Mouse (Mus musculus) layer of hippocampus, adult 2 months (tissue): Measurements from ENCODE around the gene Tbc1d12. TPM values are rescaled to one million over a fixed set of nuclear protein-coding genes. Genes with fewer than 3 reads are reported as not detected.
A peak's percentile ranks its signal among the peaks of the same experiment; 100 is the strongest.

ENCODE experiments used
- DNase-seq, 2 experiments: peaks; one replicate each; pipeline ENCODE4 v3.0.0; 2022; ENCODE audit warnings: low spot score in 2 of 2
- H3K27ac ChIP-seq: fragments of 200-600 bp; 2 replicates; pipeline ENCODE4 v1.8.1; 2022
- H3K4me3 ChIP-seq: fragments of 200-600 bp; 2 replicates; pipeline ENCODE4 v1.8.1; 2022; ENCODE audit warnings: mild to moderate bottlenecking
- CTCF ChIP-seq: fragments of 200-600 bp; conservative IDR thresholded peaks from 2 replicates; pipeline ENCODE4 v1.8.1; 2022; ENCODE audit warnings: antibody characterized with exemption, mild to moderate bottlenecking, moderate library complexity
- long read RNA-seq, 2 experiments: library from polyadenylated mRNA; stranded (forward); transcript quantifications; one replicate each; pipeline ENCODE4 v2.0.0; 2021; ENCODE audit warnings: borderline mapping rate in 2 of 2
- total RNA-seq, 2 experiments: library from RNA; stranded (reverse); gene quantifications; 2 replicates each; pipeline ENCODE4 v1.2.3; 2021

Gene Tbc1d12
- 10 to 100 TPM; 12.5 TPM for total RNA-seq
- long read RNA-seq, experiment 1, full-length matches to known transcripts = 8 of 10 reads
- long read RNA-seq, experiment 1, partial matches to known transcripts = 2 of 10 reads
- long read RNA-seq, experiment 1, other reads (novel, unspliced or antisense) = 0 of 10 reads
- long read RNA-seq, experiment 2, full-length matches to known transcripts = 5 of 8 reads
- long read RNA-seq, experiment 2, partial matches to known transcripts = 3 of 8 reads
- long read RNA-seq, experiment 2, other reads (novel, unspliced or antisense) = 0 of 8 reads

DNA sequence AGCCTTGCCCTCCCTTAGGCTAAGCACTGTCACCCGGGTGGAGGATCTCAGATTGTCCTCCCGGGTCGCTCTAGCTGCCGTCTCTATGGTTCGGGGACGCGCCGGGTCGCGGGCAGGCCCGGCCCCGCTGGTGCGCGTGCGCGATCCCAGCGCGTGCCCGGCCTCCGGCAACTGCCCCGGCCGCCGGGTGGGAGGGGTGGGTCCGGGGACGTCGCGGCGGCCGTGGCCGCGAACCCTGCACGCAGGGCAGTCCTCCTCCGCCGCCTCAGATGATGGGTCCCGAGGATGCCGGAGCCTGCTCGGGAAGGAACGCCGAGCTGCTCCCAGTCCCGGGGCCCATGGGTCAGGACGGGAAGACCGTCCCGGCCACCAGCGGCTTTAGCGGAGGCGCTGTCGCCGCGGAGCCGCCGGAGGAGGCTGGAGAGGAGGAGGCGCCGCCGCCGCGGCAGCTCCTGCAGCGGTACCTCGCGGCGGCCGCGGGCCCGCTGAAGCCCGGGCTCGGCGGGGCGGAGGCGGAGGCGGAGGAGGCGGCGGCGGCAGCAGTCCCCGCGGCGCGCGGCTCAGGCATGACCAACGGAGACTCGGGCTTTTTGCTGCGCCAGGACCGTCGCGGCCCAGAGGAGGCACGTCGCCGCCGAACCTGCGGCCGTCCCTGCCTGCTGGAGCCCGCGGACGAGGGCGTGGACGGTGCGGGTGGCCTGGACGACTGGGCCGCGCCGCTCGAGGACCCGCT, at the start of gene Tbc1d12:
Tbc1d12 (plus strand) TSS at position 142 of the 733 bp plus-strand sequence.
- peak; percentile 77 to 92 for DNase-seq
- Histone ChIP-seq H3K27ac (peak within 1 kb of the TSS; percentile 93), H3K4me3 (peak within 1 kb of the TSS; percentile 92)
- no peak; the same call in none of the 2 replicates for TF ChIP-seq CTCF

DNA sequence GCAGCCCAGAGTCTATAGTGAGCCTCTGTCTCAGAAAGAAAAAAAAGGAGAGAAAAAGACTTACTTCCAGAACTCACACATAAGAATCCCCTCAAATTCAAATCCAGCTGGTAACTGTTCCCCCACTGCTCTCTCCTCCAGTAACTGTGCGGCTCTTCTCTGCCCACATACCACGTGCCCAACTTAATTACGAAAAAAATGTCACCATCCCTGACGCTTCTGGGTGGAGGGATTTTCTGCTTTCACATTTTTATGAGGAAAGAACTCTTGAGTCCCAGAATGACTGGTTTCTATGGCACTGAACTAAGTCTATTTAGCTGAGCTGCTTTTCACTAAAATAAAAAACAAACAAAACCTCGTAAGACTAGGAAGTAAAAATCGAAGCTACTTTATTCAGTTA, 48.6 kb upstream of the Tbc1d12 start:
- Histone ChIP-seq H3K4me3 (no peak overlapping the region), H3K27ac (no peak overlapping the region)
- peak in 1 of 2 experiments; percentile 39 for DNase-seq
- TF ChIP-seq CTCF = no peak

DNA sequence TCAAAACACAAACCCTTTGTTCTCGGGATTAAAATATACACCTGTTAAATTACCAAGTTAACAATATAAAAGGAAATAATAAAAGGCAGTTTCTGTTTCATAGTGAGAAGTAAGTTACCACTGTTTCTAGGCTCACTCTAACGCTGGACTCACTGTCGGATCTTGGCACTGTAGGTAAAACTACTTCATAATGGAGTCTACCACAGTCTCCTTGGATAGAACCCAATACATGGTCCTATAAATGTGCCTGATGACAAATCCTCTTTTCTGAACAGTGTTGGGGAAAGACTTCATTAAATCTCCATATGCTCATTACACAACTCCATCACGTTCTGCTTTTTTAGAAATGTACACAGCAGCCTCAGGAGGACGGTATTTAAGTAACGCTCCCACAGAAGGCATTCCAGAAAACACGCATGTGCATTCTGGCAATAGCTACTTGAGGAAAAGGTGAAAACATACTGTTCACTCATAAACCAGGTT, 42.8 kb upstream of the Tbc1d12 start:
- no peak for DNase-seq
- H3K27ac ChIP-seq = no peak overlapping the region
- no peak overlapping the region for H3K4me3 ChIP-seq
- no peak for TF ChIP-seq CTCF

DNA sequence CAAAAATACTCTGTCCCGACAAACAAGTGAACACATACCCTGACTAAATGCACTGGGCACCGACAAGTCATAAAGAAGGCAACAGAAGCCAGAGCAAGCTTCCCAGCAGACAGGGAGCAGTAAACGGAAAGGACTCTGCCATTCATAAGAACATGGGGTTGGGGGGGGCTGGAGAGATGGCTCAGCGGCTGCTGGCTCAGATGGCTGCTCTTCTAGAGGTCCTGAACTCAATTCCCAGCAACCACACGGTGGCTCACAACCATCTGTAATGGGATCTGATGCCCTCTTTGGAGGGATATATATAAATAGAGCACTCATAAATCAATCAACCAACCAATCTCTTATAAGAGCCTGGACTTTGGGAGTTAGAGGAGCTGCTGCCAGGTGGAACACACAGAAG, 39.8 kb upstream of the Tbc1d12 start:
- DNase-seq = no peak
- no peak for TF ChIP-seq CTCF
- no peak overlapping the region for H3K27ac ChIP-seq
- no peak overlapping the region for H3K4me3 ChIP-seq

DNA sequence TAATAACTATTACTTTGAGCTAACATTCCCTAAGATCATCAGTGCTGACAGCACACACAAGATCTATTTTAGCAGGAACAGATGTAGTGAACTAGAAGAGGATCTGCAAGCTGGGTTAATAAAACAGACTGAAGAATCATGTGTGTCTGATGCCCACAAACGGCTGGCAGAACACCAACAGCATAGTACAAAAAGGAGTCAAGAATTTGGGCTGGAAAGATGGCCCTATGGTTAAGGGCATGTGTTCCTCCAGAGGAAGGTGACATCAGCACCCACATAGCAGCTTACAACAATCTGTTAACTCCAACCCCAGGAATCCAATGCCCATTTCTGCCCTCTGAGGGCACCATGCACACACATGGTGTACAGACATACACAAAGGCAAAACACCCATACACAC, 38.1 kb upstream of the Tbc1d12 start:
- peak; percentile 68 to 71 for DNase-seq
- TF ChIP-seq CTCF = no peak
- Histone ChIP-seq H3K4me3 (no peak overlapping the region), H3K27ac (peak overlapping the region; percentile 87)

DNA sequence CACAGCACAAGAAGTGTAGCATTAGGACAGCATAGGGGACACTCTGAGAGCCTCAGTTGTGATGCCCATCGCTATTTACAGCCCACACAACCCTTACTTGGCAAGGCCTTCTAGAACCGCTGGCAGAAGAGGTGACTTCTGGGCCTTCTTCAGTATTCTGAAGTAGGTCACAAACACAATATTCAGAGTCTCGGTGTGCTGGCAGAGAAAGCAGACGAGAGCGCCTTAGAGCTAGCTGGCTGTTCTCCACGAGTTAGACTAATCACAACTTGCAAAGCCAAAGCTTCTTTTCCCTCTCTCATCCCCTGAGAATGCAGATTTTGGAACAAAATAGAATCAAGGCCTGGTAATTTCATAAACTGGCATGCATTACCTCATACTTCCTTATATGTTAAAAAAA, 37.6 kb upstream of the Tbc1d12 start:
- Histone ChIP-seq H3K4me3 (no peak overlapping the region), H3K27ac (peak overlapping the region; percentile 87)
- peak in 1 of 2 experiments; percentile 16 for DNase-seq
- no peak for TF ChIP-seq CTCF

DNA sequence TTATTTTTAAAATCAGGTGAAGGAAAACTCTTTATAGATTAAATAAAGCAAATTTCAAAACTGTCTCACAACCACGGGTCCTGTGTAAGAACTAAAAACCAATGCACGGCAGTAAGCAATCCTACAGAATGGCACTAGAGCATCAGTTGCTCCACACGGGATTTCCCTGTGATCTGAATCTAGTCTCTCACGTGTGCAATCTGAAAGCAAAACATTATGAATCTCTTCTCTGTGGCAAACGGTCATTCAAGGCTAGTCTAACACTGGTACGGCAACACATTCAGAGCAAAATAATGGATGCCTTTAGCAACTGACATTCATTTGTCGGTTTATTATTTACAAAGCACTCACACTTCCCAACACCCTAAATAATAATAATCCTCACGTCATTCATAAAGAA, 18.2 kb upstream of the Tbc1d12 start:
- H3K4me3 ChIP-seq = peak overlapping the region; percentile 91
- no peak for TF ChIP-seq CTCF
- no peak overlapping the region for H3K27ac ChIP-seq
- DNase-seq = no peak

DNA sequence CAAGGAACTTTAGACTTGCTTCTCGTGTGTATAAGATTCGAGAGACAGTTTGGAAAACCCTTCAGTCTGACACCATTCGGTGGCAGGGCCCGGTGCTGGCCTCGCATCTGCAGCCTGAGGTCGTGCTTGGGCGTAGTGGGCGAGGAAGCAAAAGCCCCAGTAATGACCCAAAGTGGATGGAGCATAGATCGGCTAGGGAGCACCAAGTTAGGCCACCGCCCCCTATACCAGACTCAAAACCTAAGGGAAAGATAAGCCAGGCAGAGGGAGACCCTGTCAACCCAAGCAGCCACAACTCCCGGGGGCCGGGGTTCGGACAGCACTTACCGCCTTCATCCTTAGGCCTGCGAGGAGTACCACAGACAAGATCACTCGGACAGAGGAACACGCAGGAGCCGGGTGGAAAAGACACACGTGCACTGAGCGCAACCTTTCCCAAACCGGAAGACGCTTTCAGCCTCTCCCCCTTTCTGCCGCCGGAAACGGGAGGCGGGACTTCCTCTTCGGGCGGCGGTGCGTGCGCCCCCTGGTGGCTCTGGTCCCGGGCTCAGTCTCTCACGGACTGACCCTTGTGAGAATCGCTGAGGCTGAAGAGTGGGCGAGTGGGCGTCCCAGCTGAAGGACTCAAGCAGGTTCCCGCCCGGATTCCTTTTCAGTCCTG, 17.5 kb upstream of the Tbc1d12 start, which contains the start of gene Noc3l:
Noc3l (minus strand) TSS at position 472 of the 661 bp plus-strand sequence.
- Histone ChIP-seq H3K4me3 (peak within 1 kb of the TSS; percentile 91), H3K27ac (peak within 1 kb of the TSS; percentile 91)
- peak; percentile 92 to 97 for DNase-seq
- TF ChIP-seq CTCF = peak; percentile 98; the same call in 1 of the 2 replicates

DNA sequence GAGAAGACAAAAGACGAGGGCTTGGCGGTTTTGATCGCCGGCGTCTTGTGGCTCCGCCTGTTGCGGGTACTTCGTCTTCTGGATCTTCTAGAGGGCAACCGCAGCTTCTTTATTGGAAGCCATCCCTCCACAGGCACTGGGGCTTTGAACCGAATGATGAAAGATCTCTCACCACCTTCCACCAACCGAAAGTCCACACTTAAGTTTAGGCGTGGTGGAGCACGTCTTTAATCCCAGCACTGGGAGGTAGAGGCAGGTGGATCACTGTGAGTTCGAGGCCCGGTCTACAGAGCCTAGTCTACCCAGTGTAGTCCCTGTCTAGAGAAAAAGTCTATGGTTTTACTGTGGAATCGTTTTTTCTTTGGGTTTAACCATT, 17.0 kb upstream of the Tbc1d12 start:
- H3K4me3 ChIP-seq = peak overlapping the region; percentile 91
- peak overlapping the region; percentile 91 for H3K27ac ChIP-seq
- no peak for TF ChIP-seq CTCF
- DNase-seq = no peak

DNA sequence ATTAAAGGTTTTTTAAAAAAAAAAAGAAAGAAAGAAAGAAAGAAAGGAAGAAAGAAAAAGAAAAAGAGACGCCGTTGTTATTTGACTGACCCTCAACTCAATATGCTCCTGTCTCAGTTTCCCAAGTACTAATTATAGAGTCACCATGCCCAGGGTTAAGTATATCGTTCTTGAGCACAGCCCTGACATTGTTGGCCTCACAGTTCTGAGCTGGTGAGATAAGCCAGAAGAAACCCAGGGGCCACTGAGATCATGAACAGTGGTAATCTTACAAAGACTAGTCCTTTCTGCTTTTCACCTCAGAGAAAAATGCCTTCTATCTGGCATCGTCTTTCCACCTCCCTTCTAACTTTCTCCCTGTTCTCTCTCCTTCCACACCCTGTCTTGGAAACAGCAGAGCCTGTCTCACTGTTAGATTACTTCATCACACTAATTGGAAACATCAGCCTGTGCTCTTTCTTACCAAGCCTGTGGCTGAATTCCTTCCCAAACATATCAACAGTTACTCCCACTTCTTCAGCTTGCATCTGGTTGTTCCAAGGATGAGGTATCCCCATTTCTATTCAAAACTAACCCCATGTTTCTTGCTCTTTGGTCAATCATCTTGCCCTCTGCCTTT, 16.1 kb upstream of the Tbc1d12 start:
- Histone ChIP-seq H3K4me3 (no peak overlapping the region), H3K27ac (no peak overlapping the region)
- no peak for DNase-seq
- TF ChIP-seq CTCF = no peak

DNA sequence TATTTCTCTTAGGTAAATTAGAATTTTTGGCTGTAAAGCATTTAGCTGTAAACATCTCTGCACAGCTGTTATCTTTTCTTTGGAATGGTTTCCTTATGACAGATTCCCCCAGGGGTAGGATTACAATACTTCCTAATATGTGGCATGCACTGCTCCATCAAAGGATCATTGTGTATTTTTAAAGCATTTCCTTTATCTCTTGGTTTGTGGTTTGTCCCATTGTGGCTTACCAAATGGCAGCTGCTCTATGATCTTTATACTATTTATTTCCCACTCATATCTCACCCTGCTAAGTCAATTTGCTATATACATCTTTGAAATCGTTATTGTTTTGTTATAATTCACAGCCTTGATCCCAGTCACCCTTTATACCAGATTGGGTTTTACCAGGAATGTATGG, 3.2 kb upstream of the Tbc1d12 start:
- TF ChIP-seq CTCF = no peak
- no peak overlapping the region for H3K4me3 ChIP-seq
- H3K27ac ChIP-seq = no peak overlapping the region
- DNase-seq = no peak

DNA sequence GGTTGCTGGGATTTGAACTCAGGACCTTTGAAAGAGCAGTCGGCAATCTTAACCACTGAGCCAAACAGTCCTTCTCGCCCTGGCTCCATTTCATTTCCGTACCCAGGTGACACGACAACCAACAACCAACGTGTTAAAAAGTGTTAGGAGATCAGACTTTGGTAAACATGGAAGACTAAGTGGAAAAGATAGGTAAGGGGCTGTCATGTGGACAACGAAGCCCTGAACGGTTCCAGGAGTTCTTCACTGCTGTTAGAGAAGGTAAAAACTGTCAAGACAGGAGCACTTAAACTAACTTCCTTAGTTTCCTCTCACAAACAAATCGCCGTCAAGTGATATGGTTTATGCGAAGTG, 318 bp upstream of the Tbc1d12 start:
- no peak for TF ChIP-seq CTCF
- H3K27ac ChIP-seq = peak overlapping the region; percentile 93
- no peak for DNase-seq

DNA sequence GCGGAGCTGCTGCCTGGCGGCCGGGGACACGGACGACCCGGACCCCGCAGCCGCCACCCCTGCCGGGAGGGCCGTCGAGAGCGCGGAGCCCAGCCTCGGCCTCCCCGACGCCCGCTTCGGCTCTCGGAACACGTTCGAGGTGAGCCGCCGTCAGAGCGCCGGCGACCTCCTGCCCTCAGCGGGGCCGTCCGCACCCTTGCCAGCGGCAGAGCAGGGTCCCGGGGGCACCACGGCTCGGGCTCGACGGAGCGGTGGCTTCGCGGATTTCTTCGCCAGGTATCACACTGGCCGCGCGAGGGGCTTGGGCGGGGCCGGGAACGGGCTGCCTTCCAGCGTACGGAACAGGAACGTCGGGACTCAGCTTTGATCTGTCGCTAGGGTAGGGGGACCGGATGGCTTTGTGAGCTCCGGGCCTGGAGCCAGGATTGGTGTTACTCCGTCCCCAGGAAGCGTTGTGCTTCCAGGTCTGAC, 827 bp downstream of the Tbc1d12 start:
- peak overlapping the region; percentile 93 for H3K27ac ChIP-seq
- peak; percentile 15 to 16 for DNase-seq
- no peak for TF ChIP-seq CTCF

More for the DNA sequence above, 318 bp upstream of the Tbc1d12 start:
- peak overlapping the region; percentile 92 for H3K4me3 ChIP-seq

More for the DNA sequence above, 827 bp downstream of the Tbc1d12 start:
- H3K4me3 ChIP-seq = peak overlapping the region; percentile 92
